ENCODE assay signal across 12 mouse cellular contexts in the genomic region with DNA sequence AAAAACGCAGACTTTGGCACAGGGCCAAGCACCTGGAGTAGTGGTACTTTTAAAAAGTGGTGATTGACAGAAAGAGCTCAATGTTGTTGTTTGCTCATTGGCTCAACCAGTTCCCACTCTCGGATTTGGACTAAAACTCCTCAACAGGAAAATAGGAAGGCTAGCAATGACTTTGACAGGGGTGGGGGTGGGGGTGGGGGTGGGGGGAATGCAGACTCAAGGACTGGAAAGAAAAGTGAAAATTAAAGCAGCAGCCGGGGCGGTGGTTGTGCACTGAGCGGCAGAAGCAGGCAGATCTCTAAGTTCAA. TPM values are rescaled to one million over a fixed set of nuclear protein-coding genes. Genes with fewer than 3 reads are reported as not detected.
DNase-seq lines count a peak whose midpoint lies in the region; ATAC-seq and TF ChIP-seq lines count a peak whose summit lies in the region.
"Had no signal": no experiment of that assay in that cellular context is flagged by ENCODE, and none has a peak within 500 bp of the region (broad histone marks: within the 10 kb centered on the region; RNA-seq: fewer than 3 reads in every experiment).

No protein-coding gene starts in this region.

- no peaks in the 10 kb centered on the region for H3K36me3 ChIP-seq in lung, embryonic 14.5 days (ENCODE audit: insufficient read depth)
- peaks cover 31% of the 10 kb centered on the region for H3K36me3 ChIP-seq in forebrain, embryonic 15.5 days
- no peaks in the 10 kb centered on the region for H3K36me3 ChIP-seq in limb, embryonic 14.5 days (ENCODE audit: control insufficient read depth, insufficient read depth, low read length)
- H3K36me3 ChIP-seq: limb, embryonic 15.5 days; stomach, embryonic 15.5 days had no signal

- WGBS in lung, embryonic 14.5 days, result 46% methylated on average over 5 of the region's 5 CpGs
- 15% methylated on average over 5 of the region's 5 CpGs for WGBS in forebrain, embryonic 15.5 days
- WGBS in limb, embryonic 14.5 days, result 45% methylated on average over 5 of the region's 5 CpGs

- no peak for TF ChIP-seq CTCF in lung, embryonic 14.5 days (IDR thresholded peaks at IDR 0.05; ENCODE audit: low read depth)

- TF ChIP-seq POLR2A in limb, embryonic 14.5 days (IDR thresholded peaks at IDR 0.05; ENCODE audit: borderline replicate concordance, extremely low read depth, insufficient read depth, insufficient read length), result no peak

- no peak overlapping the region for H3K4me3 ChIP-seq in lung, embryonic 14.5 days (ENCODE audit: low read depth, low read length)
- peak overlapping the region; percentile 9; the same call in 1 of the 2 replicates for H3K4me3 ChIP-seq in forebrain, embryonic 15.5 days
- no peak overlapping the region for H3K4me3 ChIP-seq in limb, embryonic 14.5 days (replicated peaks; ENCODE audit: low read length)
- H3K4me3 ChIP-seq: erythroblast, embryonic 14.5 days; limb, embryonic 15.5 days; stomach, embryonic 15.5 days had no signal

- no peak overlapping the region for H3K4me2 ChIP-seq in lung, embryonic 14.5 days
- peak overlapping the region; percentile 34 for H3K4me2 ChIP-seq in forebrain, embryonic 15.5 days (replicated peaks)
- no peak overlapping the region for H3K4me2 ChIP-seq in limb, embryonic 14.5 days (replicated peaks; ENCODE audit: low read depth, low read length, severe bottlenecking)
- H3K4me2 ChIP-seq: limb, embryonic 15.5 days; stomach, embryonic 15.5 days had no signal

- H3K27ac ChIP-seq in lung, embryonic 14.5 days (ENCODE audit: low read depth), result no peak overlapping the region
- peak overlapping the region; percentile 80 for H3K27ac ChIP-seq in forebrain, embryonic 15.5 days (replicated peaks)
- no peak overlapping the region for H3K27ac ChIP-seq in limb, embryonic 14.5 days (replicated peaks; ENCODE audit: low read depth, low read length)
- H3K27ac ChIP-seq: limb, embryonic 15.5 days; stomach, embryonic 15.5 days had no signal

- peak; percentile 60 for DNase-seq in lung, embryonic 14.5 days
- DNase-seq in lung, adult 18-20 months, result no peak
- DNase-seq in limb, embryonic 14.5 days (ENCODE audit: low spot score), result peak; percentile 62
- peak; percentile 84 for DNase-seq in thymus, postnatal 14 days
- no peak for DNase-seq in adipocyte (ENCODE audit: low spot score)
- DNase-seq in cerebellum, postnatal 36 days, result no peak
- DNase-seq in lung, postnatal 4 days, result no peak
- DNase-seq: adrenal gland, postnatal 14 days had no signal

- H3K9me3 ChIP-seq in lung, embryonic 14.5 days (ENCODE audit: low read depth, low read length), result no peaks in the 10 kb centered on the region
- no peaks in the 10 kb centered on the region for H3K9me3 ChIP-seq in forebrain, embryonic 15.5 days
- peaks cover 6% of the 10 kb centered on the region; the same call in 1 of the 2 replicates for H3K9me3 ChIP-seq in limb, embryonic 14.5 days (ENCODE audit: control insufficient read depth, low read length)
- H3K9me3 ChIP-seq: limb, embryonic 15.5 days; stomach, embryonic 15.5 days had no signal

- no peak overlapping the region for H3K9ac ChIP-seq in lung, embryonic 14.5 days
- no peak overlapping the region for H3K9ac ChIP-seq in forebrain, embryonic 15.5 days (replicated peaks)
- H3K9ac ChIP-seq in limb, embryonic 14.5 days (ENCODE audit: low read depth, low read length, severe bottlenecking), result no peak overlapping the region
- H3K9ac ChIP-seq: limb, embryonic 15.5 days; stomach, embryonic 15.5 days had no signal

- H3K4me1 ChIP-seq in lung, embryonic 14.5 days (ENCODE audit: insufficient read depth), result no peaks in the 10 kb centered on the region
- peaks cover 74% of the 10 kb centered on the region for H3K4me1 ChIP-seq in forebrain, embryonic 15.5 days
- peaks cover 9% of the 10 kb centered on the region; the same call in 1 of the 2 replicates for H3K4me1 ChIP-seq in limb, embryonic 14.5 days (ENCODE audit: control insufficient read depth, insufficient read depth, low read length)
- H3K4me1 ChIP-seq: stomach, embryonic 15.5 days had no signal

- no peaks in the 10 kb centered on the region for H3K27me3 ChIP-seq in lung, embryonic 14.5 days (ENCODE audit: insufficient read depth, low read length)
- H3K27me3 ChIP-seq in forebrain, embryonic 15.5 days, result no peaks in the 10 kb centered on the region
- no peaks in the 10 kb centered on the region for H3K27me3 ChIP-seq in limb, embryonic 14.5 days (ENCODE audit: control insufficient read depth, insufficient read depth, low read length)
- H3K27me3 ChIP-seq: limb, embryonic 15.5 days; stomach, embryonic 15.5 days had no signal

- ATAC-seq in lung, embryonic 14.5 days (ENCODE audit: insufficient read depth), result no peak; the same call in none of the 2 replicates
- ATAC-seq in forebrain, embryonic 15.5 days (replicated peaks), result peak; percentile 23
- 0 out of 2 replicates have a peak, but pooled peaks have one; percentile 51 for ATAC-seq in limb, embryonic 14.5 days (ENCODE audit: low FRiP score, low read depth)

RNA-seq across cellular contexts. Expression of a gene that starts 10.4 kb away (rescaled TPM):
- polyA plus RNA-seq in lung, embryonic 14.5 days (2014; fragmentation: Nextera tagmentation; extraction: Ambion mirVana), result 0.25 and 0.55 TPM in 2 replicates
- polyA plus RNA-seq in forebrain, embryonic 15.5 days (2015; fragmentation: Nextera tagmentation; extraction: Ambion mirVana), result 677 and 717 TPM in 2 replicates
- polyA plus RNA-seq in limb, embryonic 14.5 days (2012; rRNA removed), result 15.7 and 17.5 TPM in 2 replicates
- polyA plus RNA-seq in limb, embryonic 14.5 days (2014; fragmentation: Nextera tagmentation; extraction: Ambion mirVana), result 3.2 and 3.8 TPM in 2 replicates
- polyA plus RNA-seq: erythroblast, embryonic 14.5 days had no signal

RNA-seq across cellular contexts. Expression of a gene that starts 45.2 kb away (rescaled TPM):
- 0.12 TPM in 1 of 2 replicates, not detected in the other for polyA plus RNA-seq in lung, embryonic 14.5 days (2014; fragmentation: Nextera tagmentation; extraction: Ambion mirVana)
- polyA plus RNA-seq in forebrain, embryonic 15.5 days (2015; fragmentation: Nextera tagmentation; extraction: Ambion mirVana), result 0.09 and 0.14 TPM in 2 replicates
- 0.29 and 0.55 TPM in 2 replicates for polyA plus RNA-seq in limb, embryonic 14.5 days (2012; rRNA removed)
- polyA plus RNA-seq in limb, embryonic 14.5 days (2014; fragmentation: Nextera tagmentation; extraction: Ambion mirVana), result 0.12 and 0.18 TPM in 2 replicates
- polyA plus RNA-seq: erythroblast, embryonic 14.5 days; limb, embryonic 15.5 days; stomach, embryonic 15.5 days had no signal

Comparison
In these comparisons a context has a peak if more than half of its experiments do, and no peak if none do; other contexts are left out.
1. DNase-seq: peak in lung, embryonic 14.5 days (single experiment), limb, embryonic 14.5 days (single experiment) and thymus, postnatal 14 days (single experiment); none in lung, adult 18-20 months (0 of 2), adipocyte (single experiment), cerebellum, postnatal 36 days (0 of 2) and lung, postnatal 4 days (0 of 2).
2. RNA of a gene that starts 10.4 kb away (polyA plus RNA-seq): 677 to 717 TPM in forebrain, embryonic 15.5 days; 3.2 to 17.5 TPM in limb, embryonic 14.5 days and 0.25 to 0.55 TPM in lung, embryonic 14.5 days; every median in the first group is over 10 times any median in the second.